Mouse (Mus musculus): Measurements from ENCODE around the gene L3mbtl3.

The L3mbtl3 gene

GRCm38 (mm10) chr10:26337896-26338503, 37.8 kb downstream of the L3mbtl3 start:
- DNase-seq (ENCODE audit: low read depth, low spot score) = no peak

DNA sequence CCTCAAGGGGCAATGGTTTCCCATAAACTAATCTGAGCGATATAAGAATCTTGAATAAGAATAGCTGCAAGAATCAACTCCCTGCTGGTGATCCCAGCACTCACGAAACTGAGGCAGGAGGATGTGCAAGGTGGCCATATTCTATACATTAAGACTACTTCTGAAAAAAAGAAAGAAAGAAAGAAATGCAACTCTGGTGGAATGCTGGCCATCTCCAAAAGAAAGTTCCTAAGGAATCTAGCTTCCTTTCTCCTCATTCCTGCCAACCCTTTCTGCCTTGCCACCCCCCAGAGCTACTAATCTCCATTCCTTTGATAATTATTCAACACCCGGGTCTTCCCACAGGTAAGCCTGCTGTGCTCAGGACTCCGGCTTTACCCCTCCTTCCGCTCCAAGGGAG, 41.8 kb downstream of the L3mbtl3 start:
- no peak for DNase-seq (ENCODE audit: low read depth, low spot score)

DNA sequence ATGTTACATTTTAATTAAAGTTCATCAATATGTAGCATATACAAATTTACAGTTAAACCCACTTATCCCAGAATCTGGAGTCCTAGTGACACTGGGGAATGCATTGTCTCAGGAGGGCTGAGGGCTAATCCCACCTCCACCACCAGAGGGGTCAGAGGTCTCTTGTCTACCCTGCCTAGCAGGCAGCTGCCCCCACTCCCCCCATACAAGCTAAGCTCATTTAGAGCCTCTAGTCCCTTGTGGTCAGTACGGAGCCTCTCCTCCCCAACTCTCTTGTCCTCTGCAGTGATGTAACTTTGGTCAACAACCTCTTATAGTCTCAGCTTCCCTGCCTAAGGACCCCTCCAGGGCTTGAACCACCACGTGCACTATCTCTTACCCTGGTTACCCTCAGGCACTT, 43.0 kb downstream of the L3mbtl3 start:
- DNase-seq (ENCODE audit: low read depth, low spot score) = no peak

DNA sequence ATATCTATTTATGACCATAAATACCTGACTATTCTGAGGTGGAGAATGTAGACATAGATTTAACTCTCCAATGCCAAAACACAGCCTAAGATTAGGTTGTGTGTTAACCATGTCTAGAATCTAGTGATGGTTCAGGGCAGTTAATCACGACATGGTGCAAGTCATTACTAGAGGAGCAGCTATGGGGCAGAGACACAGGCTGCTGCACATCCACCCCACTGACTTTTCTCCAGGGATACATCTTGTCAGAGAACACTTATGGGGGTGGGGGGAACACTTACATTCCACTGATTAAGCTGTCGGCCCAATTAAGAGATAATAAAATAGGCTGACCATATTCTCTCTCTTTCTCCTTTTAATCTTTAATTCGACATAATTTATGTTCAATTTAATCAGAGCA, 46.9 kb downstream of the L3mbtl3 start:
- DNase-seq (ENCODE audit: low read depth, low spot score) = no peak

GRCm38 (mm10) chr10:26327691-26328542, 47.9 kb downstream of the L3mbtl3 start:
- DNase-seq (ENCODE audit: low read depth, low spot score) = no peak

DNA sequence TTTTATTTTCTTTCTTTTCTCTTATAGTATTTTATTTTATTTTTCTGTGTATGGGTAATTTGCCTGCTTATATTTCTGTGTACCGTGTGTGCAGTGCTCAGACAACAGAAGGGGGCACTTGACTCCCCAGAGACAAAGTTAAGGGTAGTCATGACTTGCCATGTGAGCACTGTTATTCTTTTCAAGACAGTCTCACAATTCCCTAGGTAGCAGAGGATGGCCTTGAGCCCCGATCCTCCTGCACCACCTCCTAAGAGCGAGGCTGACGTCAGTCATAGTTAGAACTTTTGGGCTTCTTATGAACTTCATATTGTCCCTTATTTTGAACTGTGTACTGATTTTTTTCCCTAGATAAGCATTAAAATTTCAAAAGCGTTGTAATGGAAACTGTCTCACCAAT, 48.5 kb downstream of the L3mbtl3 start:
- DNase-seq (ENCODE audit: low read depth, low spot score) = no peak

GRCm38 (mm10) chr10:26325320-26325719, 50.5 kb downstream of the L3mbtl3 start:
- peak; percentile 84 for DNase-seq (ENCODE audit: low read depth, low spot score)

DNA sequence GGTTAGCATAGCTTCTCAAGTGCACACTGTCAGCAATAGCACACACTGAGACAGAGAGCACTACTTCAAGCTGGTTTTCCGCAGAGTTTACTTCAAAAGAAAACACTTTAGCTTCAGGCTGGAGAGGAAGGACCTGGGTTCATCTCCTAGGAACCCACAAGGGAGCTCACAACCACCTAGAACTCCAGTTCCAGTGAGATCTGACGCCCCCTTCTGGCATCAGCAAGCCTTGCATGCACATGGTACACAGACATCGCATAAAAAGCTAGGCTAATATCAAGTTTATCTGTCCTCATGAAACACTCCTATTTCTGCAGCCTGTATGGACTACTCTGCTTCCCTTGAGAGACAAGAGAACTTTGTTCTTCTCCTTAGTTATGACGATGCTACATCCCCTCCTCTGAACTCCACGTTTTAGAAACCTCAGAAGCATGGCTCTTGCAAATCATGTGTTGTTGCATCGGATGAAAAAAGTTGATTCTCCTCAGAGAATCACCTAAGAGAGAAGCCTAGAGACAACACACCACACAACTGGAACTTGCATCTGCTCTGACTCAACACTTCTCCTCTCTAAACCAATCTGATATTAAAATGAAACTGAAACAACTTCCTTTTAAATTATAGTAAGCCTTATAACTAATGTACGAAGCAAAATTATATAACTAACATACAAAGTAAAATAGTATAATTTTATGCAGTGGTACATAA, 53.3 kb downstream of the L3mbtl3 start:
- peak; percentile 56 for DNase-seq (ENCODE audit: low read depth, low spot score)

GRCm38 (mm10) chr10:26320679-26321078, 55.1 kb downstream of the L3mbtl3 start:
- DNase-seq (ENCODE audit: low read depth, low spot score) = no peak

GRCm38 (mm10) chr10:26314327-26314726, 61.4 kb downstream of the L3mbtl3 start:
- DNase-seq (ENCODE audit: low read depth, low spot score) = no peak

DNA sequence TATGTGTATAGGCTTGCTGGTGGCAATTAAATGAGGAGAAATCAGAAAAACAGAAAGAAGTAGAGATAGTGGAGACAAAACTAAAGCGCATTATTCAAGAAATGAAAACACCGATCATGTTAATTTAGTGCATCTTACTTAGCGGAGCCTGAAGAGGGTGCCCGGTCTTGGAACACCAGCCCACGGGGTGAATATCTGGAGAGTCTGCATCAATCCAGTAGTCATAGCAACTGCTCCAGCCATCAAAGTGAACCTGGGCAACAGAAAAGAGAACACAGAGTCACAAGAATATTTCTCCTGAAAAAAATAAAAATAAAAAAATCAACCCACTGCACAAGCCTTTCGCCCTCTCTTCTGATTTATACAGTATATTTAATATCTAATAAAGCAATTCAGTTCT, 72.3 kb downstream of the L3mbtl3 start:
- DNase-seq (ENCODE audit: low read depth, low spot score) = no peak

DNA sequence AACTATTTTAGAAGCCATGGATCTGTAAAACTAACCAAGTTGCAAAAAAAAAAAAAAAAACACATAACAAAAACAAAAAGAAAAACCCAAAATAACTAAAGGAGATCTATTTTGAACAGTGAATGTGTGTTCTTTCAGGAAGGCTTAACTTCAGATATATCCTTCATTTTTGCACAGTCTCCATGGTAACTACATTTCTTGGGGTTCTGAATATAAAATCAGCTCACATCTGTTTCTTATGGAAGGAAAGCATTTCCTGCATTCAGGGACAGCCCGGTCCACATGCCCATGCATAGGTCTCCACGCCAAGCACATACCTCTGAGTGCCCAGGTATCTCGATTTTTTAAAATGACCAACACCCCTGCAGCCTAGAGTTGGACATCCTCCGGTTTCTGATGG, 73.4 kb downstream of the L3mbtl3 start:
- DNase-seq (ENCODE audit: low read depth, low spot score) = no peak

- no peak for DNase-seq (ENCODE audit: low read depth, low spot score)
These were observed 78.1 kb downstream of the L3mbtl3 start for GRCm38 (mm10) chr10:26297626-26298025.

DNA sequence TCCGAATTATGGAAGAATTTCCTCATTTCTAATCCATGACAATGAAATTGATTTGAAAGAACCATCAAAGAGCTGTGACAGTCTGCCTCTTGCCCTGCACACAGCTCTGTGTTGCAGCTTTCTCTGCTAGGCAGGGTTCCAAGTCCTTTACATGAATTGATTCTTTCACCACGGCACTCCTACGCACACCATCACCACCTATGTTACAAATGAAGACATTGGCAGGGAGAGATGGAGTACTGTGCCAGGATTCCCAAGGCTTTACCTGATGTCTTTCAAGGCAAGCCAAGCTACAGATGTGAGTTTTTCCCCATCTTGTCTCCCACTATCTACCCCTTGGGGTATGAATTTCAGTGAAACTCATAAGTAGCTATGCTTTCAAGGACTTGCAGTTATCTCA, 78.6 kb downstream of the L3mbtl3 start:
- no peak for DNase-seq (ENCODE audit: low read depth, low spot score)

- no peak for DNase-seq (ENCODE audit: low read depth, low spot score)
These were observed 88.6 kb downstream of the L3mbtl3 start for GRCm38 (mm10) chr10:26287136-26287535.

DNA sequence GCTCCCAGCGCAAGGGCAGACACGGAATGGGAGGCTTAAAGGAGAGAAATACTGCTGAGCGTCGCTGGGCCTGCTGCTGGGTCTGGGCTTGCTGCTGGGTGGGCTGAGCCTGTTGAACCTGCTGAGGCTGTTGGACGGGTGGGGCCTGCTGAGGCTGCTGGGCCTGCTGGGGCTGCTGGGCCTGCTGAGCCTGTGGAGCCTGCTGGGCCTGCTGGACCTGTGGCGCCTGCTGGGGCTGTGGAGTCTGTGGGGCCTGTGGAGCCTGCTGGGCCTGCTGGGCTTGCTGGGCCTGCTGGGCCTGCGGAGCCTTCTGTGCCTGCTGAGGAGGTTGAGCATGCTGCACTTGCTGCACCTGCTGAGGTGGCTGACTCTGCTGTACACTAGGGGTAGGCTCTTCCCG, 95.8 kb downstream of the L3mbtl3 start:
- no peak for DNase-seq (ENCODE audit: low read depth, low spot score)

DNA sequence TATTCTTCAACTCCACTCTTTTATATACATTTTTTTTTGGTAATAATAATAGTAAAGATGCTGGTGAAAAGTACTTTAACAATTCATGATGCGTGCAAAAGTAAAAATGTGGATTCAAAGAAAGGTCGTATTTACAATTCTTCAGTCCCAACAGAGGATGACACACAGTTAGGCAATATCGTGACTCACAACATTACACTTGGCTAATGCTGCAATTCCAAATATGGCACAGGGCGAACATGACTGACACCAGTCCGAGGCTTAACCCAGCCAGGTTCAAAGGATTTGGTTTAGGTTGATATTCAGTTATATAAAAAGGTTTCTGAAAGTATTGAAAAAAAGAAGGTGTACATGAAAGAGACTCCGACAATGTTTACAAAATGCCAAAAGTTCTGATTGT, 100.4 kb downstream of the L3mbtl3 start:
- no peak for DNase-seq (ENCODE audit: low read depth, low spot score)

- DNase-seq (ENCODE audit: low read depth, low spot score) = no peak
These were observed 111.9 kb downstream of the L3mbtl3 start for GRCm38 (mm10) chr10:26263744-26264459.

- no peak for DNase-seq (ENCODE audit: low read depth, low spot score)
These were observed 115.9 kb downstream of the L3mbtl3 start for GRCm38 (mm10) chr10:26259908-26260307.

DNA sequence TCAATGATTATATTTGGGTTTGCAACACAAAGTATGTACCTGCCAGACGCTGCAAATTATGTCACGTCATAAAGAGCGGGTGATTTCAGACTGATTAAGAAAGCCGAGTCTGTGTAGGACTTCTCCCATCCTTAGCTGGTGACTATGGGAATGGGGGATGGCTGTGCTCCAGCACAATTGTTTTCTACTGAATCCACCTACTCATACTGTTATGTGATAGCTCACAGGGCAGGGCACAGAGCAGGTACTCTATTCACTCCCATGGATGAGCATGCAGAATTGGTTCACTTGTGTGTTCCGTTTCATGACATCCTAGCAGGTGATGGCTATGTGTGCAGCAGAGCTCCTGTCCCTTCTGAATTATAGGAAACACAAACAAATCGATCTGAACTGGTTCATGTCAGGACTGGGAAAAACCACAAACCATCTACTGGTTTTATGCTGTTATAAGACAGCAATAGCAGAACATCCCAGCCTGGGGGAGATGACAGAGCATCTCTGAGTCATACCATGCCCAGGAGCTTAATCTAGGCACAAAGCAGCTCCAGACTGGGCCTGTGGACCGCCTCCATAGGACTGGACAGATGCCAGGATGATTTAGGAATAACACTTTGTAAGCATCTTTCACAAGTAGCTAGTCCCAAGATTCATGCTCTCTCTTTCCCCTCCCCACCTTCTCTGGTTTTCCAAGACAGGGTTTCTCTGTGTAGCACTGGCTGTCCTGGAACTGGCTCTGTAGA, 126.2 kb downstream of the L3mbtl3 start:
- no peak for DNase-seq (ENCODE audit: low read depth, low spot score)

DNA sequence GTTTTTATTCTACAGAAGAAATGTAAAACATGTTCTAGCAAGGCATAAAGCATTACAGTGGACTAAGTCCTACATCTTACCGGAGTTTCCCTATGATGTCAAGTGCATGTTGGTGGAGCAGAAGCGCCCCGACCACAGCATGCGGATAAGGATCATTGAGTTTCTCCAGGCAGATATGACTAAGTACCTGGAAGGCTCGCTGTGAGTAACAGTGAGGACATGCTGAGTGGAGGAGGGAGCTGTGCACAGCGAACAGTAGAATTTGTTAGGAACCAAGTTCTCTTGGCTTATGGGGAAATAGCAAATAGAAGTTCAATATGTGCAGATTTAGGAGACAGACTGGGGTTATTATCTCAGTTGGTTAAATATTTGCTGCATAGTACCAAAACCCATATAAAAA, 131.3 kb downstream of the L3mbtl3 start:
- DNase-seq (ENCODE audit: low read depth, low spot score) = no peak
